Mouse (Mus musculus) embryonic fibroblast, embryonic 13.5 days (primary cell): ENCODE measurements around the gene Arhgap23.

Experiments used
- CTCF ChIP-seq: IDR thresholded peaks from 2 replicates; pipeline ENCODE4 v1.5.1; 2011; ENCODE audit warnings: mild to moderate bottlenecking, control low read depth, low read length, moderate library complexity, borderline replicate concordance; ENCODE audit not compliant: insufficient read depth
- POLR2A ChIP-seq: IDR thresholded peaks from 2 replicates; pipeline ENCODE4 v1.6.1; 2011; ENCODE audit warnings: low read depth, mild to moderate bottlenecking, control low read depth, low read length, moderate library complexity

- TF ChIP-seq POLR2A: no peak
- TF ChIP-seq CTCF: no peak
Measured at GRCm38 (mm10) chr11:97406094-97406951, 9.0 kb upstream of the Arhgap23 start.
